Mouse (Mus musculus): Measurements from ENCODE around the gene 9930022D16Rik.

Gene 9930022D16Rik

GRCm38 (mm10) chr11:109413617-109414016, at the start of gene 9930022D16Rik:
TSS of gene 9930022D16Rik (plus strand) at chr11:109413917.
- no peak for DNase-seq (ENCODE audit: low spot score)

- DNase-seq (ENCODE audit: low spot score) = no peak
Measured at GRCm38 (mm10) chr11:109364337-109364736, 49.4 kb upstream of the 9930022D16Rik start.

GRCm38 (mm10) chr11:109364881-109365280, 48.8 kb upstream of the 9930022D16Rik start:
- no peak for DNase-seq (ENCODE audit: low spot score)

- DNase-seq (ENCODE audit: low spot score) = no peak
Measured at GRCm38 (mm10) chr11:109365818-109366217, 47.9 kb upstream of the 9930022D16Rik start.

- no peak for DNase-seq (ENCODE audit: low spot score)
Measured at GRCm38 (mm10) chr11:109366802-109367579, 46.7 kb upstream of the 9930022D16Rik start.

GRCm38 (mm10) chr11:109369026-109369637, 44.6 kb upstream of the 9930022D16Rik start:
- no peak for DNase-seq (ENCODE audit: low spot score)

- DNase-seq (ENCODE audit: low spot score) = no peak
Measured at GRCm38 (mm10) chr11:109375412-109375811, 38.3 kb upstream of the 9930022D16Rik start.

GRCm38 (mm10) chr11:109376484-109377143, 37.1 kb upstream of the 9930022D16Rik start:
- DNase-seq (ENCODE audit: low spot score) = no peak

GRCm38 (mm10) chr11:109377477-109377876, 36.2 kb upstream of the 9930022D16Rik start:
- no peak for DNase-seq (ENCODE audit: low spot score)

- DNase-seq (ENCODE audit: low spot score) = no peak
Measured at GRCm38 (mm10) chr11:109378051-109378450, 35.7 kb upstream of the 9930022D16Rik start.

- DNase-seq (ENCODE audit: low spot score) = no peak
Measured at GRCm38 (mm10) chr11:109380662-109381061, 33.1 kb upstream of the 9930022D16Rik start.

GRCm38 (mm10) chr11:109385296-109385695, 28.4 kb upstream of the 9930022D16Rik start:
- no peak for DNase-seq (ENCODE audit: low spot score)

GRCm38 (mm10) chr11:109389046-109389445, 24.7 kb upstream of the 9930022D16Rik start:
- no peak for DNase-seq (ENCODE audit: low spot score)

- DNase-seq (ENCODE audit: low spot score) = no peak
Measured at GRCm38 (mm10) chr11:109391200-109391599, 22.5 kb upstream of the 9930022D16Rik start.

GRCm38 (mm10) chr11:109391760-109392159, 22.0 kb upstream of the 9930022D16Rik start:
- no peak for DNase-seq (ENCODE audit: low spot score)

- DNase-seq (ENCODE audit: low spot score) = no peak
Measured at GRCm38 (mm10) chr11:109392601-109393000, 21.1 kb upstream of the 9930022D16Rik start.

GRCm38 (mm10) chr11:109394758-109395157, 19.0 kb upstream of the 9930022D16Rik start:
- no peak for DNase-seq (ENCODE audit: low spot score)

GRCm38 (mm10) chr11:109395291-109395690, 18.4 kb upstream of the 9930022D16Rik start:
- no peak for DNase-seq (ENCODE audit: low spot score)

GRCm38 (mm10) chr11:109406431-109406830, 7.3 kb upstream of the 9930022D16Rik start:
- no peak for DNase-seq (ENCODE audit: low spot score)

- DNase-seq (ENCODE audit: low spot score) = no peak
Measured at GRCm38 (mm10) chr11:109410197-109410980, 3.3 kb upstream of the 9930022D16Rik start.

- no peak for DNase-seq (ENCODE audit: low spot score)
Measured at GRCm38 (mm10) chr11:109414802-109415201, 1.1 kb downstream of the 9930022D16Rik start.
